Mouse (Mus musculus) lung, postnatal 0 days (tissue): ENCODE data around the gene Samd10.

ENCODE experiments used
- CTCF ChIP-seq: IDR thresholded peaks from 2 replicates; pipeline ENCODE4 v1.5.1; 2016; ENCODE audit warnings: antibody characterized with exemption, mild to moderate bottlenecking
- EP300 ChIP-seq: IDR thresholded peaks from 2 replicates; pipeline ENCODE4 v1.6.1; 2016; ENCODE audit warnings: antibody characterized with exemption, mild to moderate bottlenecking, control low read depth

DNA sequence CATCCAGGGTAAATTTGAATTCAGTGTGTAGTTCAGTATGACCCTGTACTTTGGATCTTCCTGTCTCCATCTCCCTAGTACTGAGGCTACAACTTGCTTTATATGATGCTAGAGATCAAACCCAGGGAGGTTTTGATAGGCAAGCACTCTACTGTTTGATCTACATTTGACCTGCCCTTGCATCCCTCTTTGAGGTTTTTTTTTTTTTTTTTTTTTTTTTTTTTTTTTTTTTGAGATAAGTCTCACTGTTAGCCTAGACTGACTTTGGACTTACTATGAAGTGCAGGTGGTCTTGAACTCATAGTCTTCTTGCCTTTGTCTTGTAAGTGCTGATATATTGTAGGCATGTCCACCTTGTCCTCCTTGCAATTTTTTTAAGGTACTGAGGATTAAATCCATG lies 29.5 kb upstream of the Samd10 start:
- TF ChIP-seq EP300 (no peak), CTCF (no peak)
